Mouse (Mus musculus) CD4-positive, CD25-positive, alpha-beta regulatory T cell, adult 4 months (primary cell): Measurements from ENCODE around the gene Mettl25. TPM values are rescaled to one million over a fixed set of nuclear protein-coding genes. Genes with fewer than 3 reads are reported as not detected.

Experiments
- ATAC-seq: one replicate; pipeline ENCODE4 v1.8.0; 2017
- polyA plus RNA-seq, 2 experiments: library from polyadenylated mRNA; unstranded; fragments of 100-300 nt; shearing (Covaris generic); gene quantifications; one replicate each; pipeline ENCODE4 v1.2.1; 2017

Mettl25 gene
- polyA plus RNA-seq = 1 to 10 TPM; 4.1 to 4.9 TPM

DNA sequence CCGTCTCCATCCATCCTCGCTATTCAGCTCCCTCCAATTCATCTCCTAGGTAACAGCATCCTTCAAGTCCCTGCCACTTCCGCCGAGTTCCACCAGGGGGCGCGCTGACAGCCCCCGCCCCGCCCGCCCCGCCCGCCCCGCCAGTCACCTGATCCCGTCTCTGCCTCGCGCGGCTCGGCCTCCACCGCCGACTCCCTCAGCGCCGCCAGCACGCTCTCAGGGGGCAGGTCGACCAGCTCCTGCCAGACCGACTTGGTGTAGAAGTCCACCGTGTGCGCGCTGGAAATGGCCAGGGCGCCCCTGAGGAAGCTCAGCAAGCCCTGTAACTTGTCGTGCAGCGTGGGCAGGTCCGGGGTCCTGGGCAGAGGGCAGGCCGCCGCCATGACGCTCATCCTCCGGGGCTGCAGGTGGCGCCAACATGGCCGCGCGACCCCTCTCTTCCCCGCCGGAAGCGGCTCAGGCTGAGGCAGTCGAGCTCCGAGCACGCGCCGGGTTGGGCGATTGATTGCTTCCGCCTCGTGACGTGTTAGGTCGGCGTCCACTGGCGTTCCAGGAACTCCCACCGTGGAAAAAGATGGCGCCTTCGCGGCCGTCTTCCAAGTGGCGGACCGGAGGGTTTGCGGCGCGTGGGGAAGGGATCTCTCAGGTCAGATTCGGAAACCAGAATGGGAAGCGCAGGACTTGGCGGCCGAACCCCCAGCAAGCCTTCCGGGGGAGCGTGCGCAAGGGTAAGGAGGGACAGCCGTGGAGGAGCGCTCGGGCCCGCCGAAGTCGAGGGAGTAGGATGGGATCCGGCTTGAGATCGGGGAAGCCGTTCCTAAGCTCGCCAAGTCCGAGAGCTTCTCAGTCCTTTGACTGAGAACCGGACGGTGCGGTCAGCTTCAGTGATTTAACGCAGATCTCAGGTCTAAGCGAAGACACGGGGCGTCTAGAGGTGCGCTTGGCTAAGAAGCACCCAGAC lies at the start of gene Mettl25, which contains the start of gene Ccdc59:
Mettl25 (minus strand) TSS at position 453 of the 961 bp plus-strand sequence.
Ccdc59 (plus strand) TSS at position 140 of the 961 bp plus-strand sequence.
- peak; percentile 92 for ATAC-seq

DNA sequence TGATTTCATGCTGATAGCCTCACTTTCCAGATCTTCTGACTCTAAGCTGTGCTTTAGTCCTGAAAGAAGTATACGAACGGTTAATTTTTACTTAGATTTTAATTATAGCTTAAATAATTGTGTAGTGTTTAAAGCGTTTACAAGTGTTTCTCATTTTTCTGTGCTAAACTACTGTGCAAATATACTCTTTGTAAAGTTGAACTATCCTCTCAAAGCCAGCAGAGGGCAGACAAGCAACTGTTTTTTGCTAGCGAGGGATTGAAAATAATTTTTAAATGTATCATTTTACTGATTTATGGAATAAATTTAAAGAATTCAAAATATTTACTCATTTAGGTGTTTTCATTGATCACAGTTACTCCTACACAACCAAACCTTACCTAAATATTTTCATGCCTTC lies 26.1 kb upstream of the Mettl25 start:
- ATAC-seq = no peak

DNA sequence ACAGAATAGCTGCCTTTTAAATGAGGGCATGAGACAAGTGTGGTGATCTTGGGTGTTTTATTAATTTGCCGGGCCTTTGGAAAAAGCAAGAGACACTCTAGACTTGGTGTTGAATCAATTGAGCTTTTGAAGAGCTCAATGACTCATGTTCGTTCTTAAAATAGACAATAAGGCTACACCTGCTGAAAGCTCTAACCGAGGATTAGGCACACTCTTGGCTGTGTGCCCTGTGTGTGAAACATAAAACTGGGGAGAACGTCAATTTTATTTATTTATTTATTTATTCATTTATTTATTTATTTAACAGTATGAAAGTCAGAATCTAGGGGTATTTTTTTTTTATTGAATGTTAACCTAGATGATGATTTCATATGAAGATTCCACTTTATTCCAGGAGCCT lies 10.0 kb upstream of the Mettl25 start:
- ATAC-seq = no peak

DNA sequence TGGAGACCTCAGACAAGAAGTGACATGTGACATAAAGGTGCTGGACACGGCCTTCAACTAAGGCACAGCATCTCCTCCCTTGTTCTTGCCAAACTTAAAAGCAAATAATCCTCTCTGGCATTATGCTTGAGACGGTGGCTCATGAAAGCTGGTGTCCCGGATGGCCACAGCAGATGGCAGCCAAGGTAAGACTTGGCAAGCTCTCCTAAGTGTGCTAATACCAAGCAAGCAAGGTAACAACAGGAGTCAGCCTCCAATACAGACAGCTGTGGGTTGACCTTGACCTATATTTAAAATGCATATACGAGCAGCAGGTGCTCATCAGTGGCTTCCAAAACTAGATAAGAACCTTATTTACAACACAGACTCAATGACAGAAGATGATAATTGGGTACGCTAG lies 9.1 kb upstream of the Mettl25 start:
- no peak for ATAC-seq

DNA sequence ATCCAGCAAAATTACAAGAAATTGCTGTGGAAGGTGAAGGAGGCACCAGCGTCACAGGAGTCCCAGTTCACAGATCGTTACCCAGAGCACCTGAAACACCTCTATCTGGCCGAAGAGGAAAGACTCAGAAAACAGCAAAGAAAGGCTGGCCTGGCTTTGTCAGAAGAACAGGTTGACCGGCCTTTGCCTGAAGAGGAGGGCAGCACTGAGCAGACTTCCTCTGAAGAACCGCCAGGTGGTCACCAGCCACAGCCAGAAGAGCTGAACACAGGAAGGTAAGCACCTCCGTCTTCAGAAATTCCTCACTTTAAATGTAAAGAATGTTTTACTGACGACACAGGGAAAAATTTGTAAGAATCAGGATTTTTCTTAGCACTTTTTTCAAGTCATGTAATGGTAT lies 1.4 kb upstream of the Mettl25 start:
- no peak for ATAC-seq

DNA sequence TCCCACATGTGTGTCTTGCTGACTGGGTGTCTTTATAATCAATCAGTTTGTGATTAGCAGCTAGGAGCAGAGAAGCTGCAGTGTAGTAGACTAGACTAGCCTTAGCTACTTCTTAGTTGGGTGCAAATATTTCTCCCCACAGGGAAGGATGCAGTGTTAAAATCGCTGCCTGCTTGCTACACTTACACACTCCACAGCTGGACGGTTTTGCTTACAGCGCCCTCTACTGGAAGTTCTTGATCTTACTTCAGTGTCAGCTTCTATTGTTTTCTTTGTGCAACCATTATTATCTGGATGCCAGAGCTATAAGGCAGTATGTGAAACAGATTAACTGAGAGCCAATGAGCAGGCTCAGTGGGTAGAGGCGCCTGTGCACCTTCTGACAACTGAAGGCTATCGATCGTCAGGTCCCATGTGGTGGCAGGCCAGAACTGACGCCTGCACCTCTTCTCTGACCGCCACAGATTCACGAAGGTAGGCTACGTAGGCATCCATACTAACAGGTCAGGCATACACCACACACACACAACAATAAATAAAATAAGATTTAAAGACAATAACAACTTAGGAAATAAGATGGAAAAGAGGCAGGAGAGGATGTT lies 6.5 kb downstream of the Mettl25 start:
- peak; percentile 81 for ATAC-seq

DNA sequence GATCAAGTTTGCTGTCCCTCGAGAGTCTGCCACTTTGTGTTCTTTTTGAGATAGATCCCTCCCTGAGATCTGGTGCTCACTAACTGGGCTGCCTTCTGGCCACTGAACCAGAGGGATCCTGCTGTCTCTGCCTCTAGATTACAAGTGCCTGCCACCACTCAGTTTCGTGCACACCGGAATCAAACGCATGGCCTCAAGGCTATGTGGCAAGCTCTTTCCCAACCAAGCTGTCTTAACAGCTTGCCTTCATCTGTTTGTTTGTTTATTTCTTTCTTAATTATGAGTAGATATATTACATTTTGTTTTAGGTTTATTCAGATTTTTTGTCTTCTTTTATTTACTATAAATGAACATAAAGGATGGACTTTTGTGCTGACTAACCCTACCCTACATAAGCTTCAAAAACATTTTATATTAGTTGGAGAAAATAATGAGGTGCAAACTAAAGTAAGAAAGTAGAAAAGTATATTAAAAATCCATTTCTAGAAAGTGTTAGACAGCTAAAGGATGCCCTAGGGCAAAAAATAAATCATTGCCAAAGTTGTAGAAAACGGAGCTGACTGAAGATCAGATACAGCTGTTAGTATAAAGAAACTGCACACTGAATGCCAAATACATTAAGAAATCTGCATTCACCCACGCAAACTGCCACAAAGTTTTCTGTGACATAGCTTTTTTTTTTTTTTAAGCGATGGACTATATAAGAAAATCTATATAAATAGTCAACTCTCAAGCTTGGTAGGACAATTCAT lies 34.7 kb downstream of the Mettl25 start:
- no peak for ATAC-seq

DNA sequence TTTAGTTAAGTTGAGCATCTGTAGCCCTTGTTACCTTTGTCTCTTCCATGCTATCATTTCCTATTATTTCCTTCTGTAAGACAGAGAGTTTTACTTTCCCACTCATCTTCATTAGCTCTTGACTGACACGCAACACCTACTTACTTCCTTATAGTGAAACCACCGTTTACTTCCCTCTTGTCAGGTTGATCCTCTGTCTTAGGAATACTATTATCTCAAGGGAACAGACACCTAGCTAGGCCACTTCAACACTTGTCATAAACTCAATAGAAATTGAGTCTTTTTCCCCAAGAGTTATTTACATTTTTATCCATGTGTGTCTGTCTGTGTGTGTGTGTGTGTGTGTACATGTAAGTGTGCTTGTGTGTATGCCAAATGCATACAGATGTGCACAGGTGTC lies 37.7 kb downstream of the Mettl25 start:
- no peak for ATAC-seq

DNA sequence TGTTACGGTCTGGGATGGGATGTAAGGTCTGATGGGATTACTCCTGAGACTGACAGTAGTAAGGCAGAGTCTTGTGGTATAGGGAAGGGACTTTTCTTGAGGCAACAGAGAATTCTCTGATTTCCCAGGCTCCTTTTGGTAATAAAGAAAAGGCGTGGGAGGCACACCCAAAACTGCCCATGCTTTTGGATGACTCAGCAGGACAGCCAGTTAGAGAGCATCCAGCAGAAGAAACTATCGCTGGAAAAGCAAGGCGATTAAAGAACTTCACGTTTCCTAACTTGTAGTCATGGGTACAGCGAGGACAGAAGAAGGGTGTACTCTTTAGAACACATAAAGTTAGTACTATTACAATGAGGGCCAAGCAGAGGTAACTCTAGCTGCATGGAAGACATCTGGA lies 39.0 kb downstream of the Mettl25 start:
- no peak for ATAC-seq

DNA sequence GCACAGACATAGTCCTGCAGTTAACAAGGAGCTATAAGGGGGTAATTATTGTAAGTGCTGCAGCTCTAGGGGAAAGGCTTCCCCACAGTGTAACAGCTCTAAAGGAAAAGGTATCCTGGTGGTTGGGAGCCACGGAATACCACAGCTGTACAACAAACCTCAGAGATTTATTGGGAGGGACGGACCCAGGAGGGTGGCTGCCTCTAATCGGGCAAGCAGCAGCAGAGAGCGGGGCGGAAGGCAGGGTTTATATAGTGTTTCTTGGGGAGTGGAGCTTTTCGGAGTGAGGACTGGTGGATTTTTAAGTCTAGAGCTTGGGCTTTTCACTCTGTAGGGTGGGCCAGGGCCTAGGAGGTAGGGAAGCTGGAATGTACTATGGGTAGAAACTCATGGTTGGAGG lies 40.0 kb downstream of the Mettl25 start:
- ATAC-seq = no peak

DNA sequence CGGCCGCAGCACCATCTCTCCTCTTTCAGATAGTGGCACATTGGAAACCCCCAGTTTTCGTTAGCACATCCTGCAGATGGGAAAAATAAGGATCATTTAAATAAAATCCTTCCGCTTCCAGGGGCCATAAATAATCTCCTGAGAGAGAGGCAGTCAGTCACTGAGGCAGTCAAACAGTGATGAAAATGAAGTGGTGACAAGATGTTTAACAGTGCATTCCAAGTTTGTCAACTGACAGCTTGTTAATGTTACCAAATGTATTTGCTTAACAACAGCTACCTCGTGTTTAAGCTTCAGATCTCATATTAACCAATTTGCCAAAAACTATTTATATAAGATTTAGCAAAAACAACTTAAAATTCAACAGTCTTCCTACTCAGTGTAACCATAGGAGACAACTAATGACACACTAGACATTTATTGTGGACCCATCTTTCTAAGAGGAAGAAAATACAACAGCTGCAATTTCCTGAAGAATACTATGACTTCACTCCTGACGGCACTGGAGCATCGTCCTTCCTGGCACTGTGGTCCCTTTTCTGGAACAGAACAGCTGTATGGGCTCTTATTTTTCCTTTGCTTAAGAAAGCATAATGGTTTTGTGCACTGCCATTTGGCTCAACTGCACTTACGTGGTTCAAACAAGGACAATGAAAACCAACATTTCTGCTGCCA lies 43.8 kb downstream of the Mettl25 start:
- no peak for ATAC-seq

DNA sequence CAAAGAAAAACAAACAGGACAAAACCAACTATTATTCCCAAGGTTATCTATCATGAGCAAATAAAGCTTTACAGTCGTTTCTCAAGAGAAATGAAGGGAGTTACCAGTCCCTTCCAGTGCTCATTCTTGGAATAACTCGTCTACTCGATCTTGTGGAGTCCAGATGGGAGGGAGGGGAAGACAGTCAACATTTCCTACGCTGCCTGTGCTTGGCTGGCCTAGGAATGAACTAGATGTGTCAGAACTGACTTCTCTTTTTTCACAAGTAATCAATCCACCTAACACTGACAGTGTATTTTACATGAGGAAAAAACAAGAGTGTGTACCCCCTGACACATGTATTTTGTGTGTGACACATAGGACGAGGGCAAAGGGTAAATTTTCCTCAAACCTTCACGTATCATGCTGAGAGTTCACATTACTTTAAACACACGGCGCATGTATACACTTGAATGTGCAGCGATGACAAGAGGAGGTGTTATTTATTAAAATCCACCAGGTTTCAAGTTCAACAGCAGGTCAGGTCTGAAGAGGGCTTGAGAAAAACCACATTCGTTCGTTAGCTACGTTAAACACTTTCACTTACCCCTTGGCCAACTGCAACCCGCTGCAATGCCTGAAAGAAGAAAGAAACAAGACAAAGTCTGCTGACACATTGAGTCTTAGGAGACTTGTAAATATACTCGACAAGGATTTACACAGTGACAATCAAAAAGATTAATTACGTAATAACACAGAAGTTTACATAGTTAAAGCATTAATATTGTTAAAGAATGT lies 47.2 kb downstream of the Mettl25 start:
- no peak for ATAC-seq

DNA sequence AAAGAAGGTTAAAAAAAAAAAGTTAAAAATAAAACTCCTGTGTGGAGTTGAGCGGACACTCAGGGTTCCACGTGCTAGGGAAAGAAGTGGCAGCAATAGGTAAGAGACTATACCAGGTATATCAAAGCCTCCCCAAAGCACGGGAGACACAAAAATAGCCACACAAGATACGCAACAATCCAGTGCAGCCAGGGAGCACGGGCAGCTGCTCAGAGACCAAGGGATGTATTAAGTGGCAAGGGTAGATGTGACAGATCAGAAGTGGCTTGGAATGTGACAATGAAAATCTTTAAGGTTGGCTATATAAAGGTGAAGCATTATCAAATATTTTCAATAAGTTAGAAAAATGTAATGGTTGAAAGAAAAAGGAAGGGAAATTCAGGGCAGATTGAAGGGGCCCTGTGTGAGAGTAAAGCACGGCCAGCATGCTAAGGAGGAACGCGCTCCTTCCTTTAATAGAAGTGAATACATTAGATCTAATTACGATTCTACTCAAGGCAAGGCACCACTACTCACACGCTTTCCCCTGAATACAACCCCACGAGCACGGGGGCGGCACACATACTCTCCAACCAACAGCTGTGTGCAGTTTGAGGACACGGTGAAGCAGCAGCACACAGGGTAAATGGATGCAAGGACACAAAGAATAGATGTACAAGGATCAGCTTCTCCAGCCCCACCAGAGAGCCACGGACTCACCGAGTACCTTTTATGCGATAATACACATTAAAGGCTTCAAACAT lies 52.3 kb downstream of the Mettl25 start:
- no peak for ATAC-seq

DNA sequence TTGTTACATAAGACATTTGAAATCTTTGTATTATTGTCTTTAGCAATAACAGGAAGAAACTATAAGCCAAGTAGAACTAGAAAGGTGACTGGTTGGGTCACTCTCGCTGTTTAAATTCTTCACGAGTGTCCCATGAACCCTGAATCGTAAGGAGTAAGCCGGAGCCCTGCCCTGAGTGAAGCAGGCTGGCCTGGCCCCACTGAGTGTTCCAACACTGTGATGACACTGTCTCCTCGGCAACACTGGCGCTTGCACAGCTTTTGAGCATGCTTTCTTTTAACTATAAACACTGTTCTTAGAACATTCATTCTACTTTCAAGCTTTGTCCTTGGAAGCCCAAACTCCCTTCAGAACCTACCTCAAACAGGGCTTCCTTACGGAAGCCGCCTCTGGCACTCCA lies 57.4 kb downstream of the Mettl25 start:
- ATAC-seq = no peak

DNA sequence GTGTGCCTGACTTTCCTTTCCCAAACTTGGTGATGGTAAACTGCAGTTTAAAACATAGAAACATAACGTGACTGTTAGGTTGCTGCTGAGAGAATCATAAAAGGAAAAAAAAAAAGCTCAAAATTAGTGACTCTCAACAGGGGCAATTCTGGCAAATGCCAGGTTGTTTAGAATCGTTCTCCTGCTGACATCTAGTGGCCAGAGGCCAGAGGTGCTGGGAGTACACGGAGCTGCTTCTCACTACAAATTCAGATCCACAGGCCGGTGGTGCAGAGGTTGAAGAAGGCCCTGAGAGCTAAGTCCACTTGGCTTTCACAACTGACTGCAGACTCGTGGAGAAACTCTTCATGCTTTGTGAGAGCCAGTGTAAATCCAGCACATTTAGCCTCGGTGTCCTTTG lies 66.8 kb downstream of the Mettl25 start:
- peak; percentile 70 for ATAC-seq

DNA sequence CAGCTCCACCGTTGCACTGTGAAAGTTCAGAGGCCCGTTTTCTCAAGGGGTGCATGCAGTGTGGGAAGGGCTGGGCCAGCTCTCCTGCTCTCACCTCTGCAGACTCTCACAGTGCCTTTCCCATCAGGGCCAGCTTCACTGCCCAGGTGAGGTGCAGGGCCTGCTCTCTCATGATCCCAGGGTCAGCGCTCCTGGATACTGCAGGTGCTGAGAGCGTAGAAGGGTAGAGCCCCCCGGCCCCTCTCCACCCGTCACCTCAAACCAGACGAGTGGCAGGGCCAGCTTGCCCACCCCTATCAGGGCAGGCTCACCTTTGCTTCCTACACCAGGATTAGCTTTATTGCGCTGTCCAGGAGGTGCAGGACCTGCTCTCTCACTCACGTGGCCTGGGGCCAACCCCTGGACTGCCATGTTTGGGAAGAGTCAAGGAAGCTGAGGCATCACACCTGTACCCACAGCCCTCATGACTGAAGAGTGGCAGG lies 68.3 kb downstream of the Mettl25 start:
- ATAC-seq = no peak

DNA sequence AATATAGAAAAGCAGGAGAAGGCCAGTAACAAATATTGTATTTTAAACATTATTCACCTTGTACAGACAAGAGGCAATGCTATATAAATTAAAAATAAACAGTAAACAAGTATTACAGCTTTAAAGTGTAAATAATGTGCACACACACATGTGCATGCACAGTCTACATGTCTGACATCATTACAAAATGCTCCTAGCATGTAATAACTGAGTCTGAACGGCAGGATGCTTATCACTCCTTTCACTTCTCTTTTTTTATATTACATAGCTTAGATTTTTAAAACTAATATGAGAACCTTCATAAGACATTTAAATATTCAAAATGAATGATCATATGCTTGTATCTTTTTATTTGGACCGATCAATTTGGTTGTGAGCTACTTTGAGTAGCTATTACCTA lies 77.2 kb downstream of the Mettl25 start:
- ATAC-seq = no peak

DNA sequence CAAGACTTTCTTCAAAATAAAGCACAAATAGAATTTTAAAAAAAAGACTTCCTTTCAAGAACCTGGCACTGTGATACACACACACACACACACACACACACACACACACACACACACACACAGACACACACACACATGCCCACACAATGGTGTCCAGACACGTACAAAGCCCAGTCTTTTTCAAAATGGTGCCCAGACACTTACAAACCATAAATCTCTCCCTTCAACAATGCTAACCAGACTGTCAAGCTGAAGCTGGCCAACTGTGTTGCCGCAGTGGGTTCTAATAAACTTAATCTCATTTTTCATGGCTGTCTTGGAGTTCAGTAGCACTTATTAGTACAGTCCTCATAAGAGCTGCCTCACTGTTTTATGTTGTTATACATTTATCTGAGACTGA lies 80.7 kb downstream of the Mettl25 start:
- ATAC-seq = no peak

DNA sequence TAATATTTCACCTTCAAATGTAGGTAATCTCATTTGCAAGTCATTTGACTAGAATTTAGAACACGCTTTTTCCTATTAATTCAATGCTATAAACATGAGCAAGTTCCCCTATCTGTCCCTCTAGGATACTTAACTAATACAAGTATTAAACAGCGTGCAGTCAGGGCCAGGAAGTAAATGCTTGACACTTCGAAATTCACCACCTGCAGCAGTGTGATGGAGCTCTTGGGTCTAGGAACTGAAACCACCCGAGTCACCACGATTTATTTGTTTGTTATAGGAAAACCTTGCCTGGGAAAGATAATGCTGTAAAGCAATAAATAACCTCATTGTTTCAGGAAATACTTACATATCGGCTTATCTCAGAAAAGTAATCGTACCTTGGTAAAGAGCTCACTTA lies 81.1 kb downstream of the Mettl25 start:
- ATAC-seq = no peak

DNA sequence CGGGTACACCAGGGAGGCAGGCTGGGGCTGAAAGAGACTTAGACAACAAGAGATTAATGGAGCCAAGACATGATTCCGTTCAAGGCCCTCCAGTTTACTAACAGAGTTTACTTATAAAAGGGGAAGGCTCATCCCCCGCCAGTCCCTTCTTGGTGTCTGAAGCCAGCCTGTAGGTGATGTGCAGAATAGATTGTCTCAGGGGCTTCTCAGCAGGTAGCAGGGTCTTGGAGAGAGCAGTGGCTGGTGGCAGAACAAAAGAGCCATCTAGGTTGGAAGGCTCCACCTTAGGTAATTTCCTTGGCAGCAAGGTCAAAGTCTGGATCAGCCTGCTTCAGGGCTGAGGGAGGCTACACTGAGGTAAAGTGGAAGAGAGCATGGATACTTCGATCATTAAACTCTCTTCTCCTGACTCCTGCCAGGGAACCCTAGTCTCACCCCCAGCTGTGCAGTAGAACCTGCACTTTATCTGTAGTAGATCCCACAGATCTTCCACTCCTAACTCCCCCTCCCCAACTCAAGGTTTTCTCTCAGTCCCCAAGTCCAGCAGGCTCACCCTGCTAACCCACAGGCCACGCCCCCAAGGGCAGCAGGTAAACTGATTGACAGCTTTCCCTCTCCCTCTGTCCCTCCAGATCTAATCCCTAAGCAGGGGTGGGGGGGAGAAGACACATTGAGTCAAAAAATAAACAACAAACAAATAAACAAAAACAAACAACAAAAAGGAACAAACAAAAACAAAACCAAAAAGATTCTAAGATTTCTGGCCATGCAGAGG lies 87.2 kb downstream of the Mettl25 start:
- no peak for ATAC-seq
